Mouse (Mus musculus): ENCODE measurements at regions not wholly inside any gene's neighbourhood (a gene's known extent, or its start where the extent isn't known, plus 50 kb on each side); places are given as distances from the start of the nearest gene placed in this dataset.
A peak's percentile ranks its signal among the peaks of the same experiment; 100 is the strongest.
"Not testable (repeated sequence)": the region's sequence is repeated elsewhere in the genome, so short reads cannot be mapped to it uniquely, and the experiment has no call there.

- peak in 1 of 2 experiments; percentile 65 for DNase-seq
These were observed 174.2 kb upstream of the Olfr1324 start for GRCm38 (mm10) chrX:50602461-50602875.

- peak in 1 of 2 experiments; percentile 84 for DNase-seq
These were observed 172.0 kb upstream of the Olfr1324 start for GRCm38 (mm10) chrX:50600262-50600661.

- peak in 1 of 2 experiments; percentile 69 for DNase-seq
These were observed 171.5 kb upstream of the Olfr1324 start for GRCm38 (mm10) chrX:50599780-50600179.

GRCm38 (mm10) chrX:50597626-50598025, 169.3 kb upstream of the Olfr1324 start:
- peak in 1 of 2 experiments; percentile 41 for DNase-seq

GRCm38 (mm10) chrX:50597105-50597504, 168.8 kb upstream of the Olfr1324 start:
- peak in 1 of 2 experiments; percentile 67 for DNase-seq

GRCm38 (mm10) chrX:50594976-50595375, 166.7 kb upstream of the Olfr1324 start:
- DNase-seq, result not testable (repeated sequence)

GRCm38 (mm10) chrX:50591477-50591876, 163.2 kb upstream of the Olfr1324 start:
- no peak for DNase-seq

- DNase-seq, result peak in 1 of 2 experiments; percentile 53
These were observed 162.5 kb upstream of the Olfr1324 start for GRCm38 (mm10) chrX:50590673-50591341.

- no peak for DNase-seq
These were observed 160.6 kb upstream of the Olfr1324 start for GRCm38 (mm10) chrX:50588892-50589291.

- DNase-seq, result peak in 1 of 2 experiments; percentile 51
These were observed 155.7 kb upstream of the Olfr1324 start for GRCm38 (mm10) chrX:50583741-50584580.

GRCm38 (mm10) chrX:50580200-50580599, 151.9 kb upstream of the Olfr1324 start:
- peak in 1 of 2 experiments; percentile 59 for DNase-seq

GRCm38 (mm10) chrX:50576824-50577223, 148.5 kb upstream of the Olfr1324 start:
- DNase-seq, result peak in 1 of 2 experiments; percentile 73

GRCm38 (mm10) chrX:50572191-50573095, 144.1 kb upstream of the Olfr1324 start:
- peak in 1 of 2 experiments; percentile 69 for DNase-seq

GRCm38 (mm10) chrX:50569087-50569486, 140.8 kb upstream of the Olfr1324 start:
- peak in 1 of 2 experiments; percentile 62 for DNase-seq

- peak in 1 of 2 experiments; percentile 77 for DNase-seq
These were observed 138.0 kb upstream of the Olfr1324 start for GRCm38 (mm10) chrX:50566345-50566744.

- peak in 1 of 2 experiments; percentile 54 for DNase-seq
These were observed 136.7 kb upstream of the Olfr1324 start for GRCm38 (mm10) chrX:50565031-50565430.

- DNase-seq, result peak in 1 of 2 experiments; percentile 32
These were observed 132.6 kb upstream of the Olfr1324 start for GRCm38 (mm10) chrX:50560915-50561314.

- DNase-seq, result peak in 1 of 2 experiments; percentile 35
These were observed 122.0 kb upstream of the Olfr1324 start for GRCm38 (mm10) chrX:50550297-50550696.

GRCm38 (mm10) chrX:50549713-50550112, 121.4 kb upstream of the Olfr1324 start:
- DNase-seq, result peak in 1 of 2 experiments; percentile 66

GRCm38 (mm10) chrX:50537785-50538159, 109.5 kb upstream of the Olfr1324 start:
- DNase-seq, result not testable (repeated sequence)

- DNase-seq, result peak; percentile 26 to 40
These were observed 109.0 kb upstream of the Olfr1324 start for GRCm38 (mm10) chrX:50537122-50537784.

GRCm38 (mm10) chrX:50504047-50504446, 75.7 kb upstream of the Olfr1324 start:
- DNase-seq, result no peak

All from thymus, postnatal 36 days (tissue).